Mouse (Mus musculus) adrenal gland, adult (tissue): ENCODE results near the gene Zfp770.
A peak's percentile ranks its signal among the peaks of the same experiment; 100 is the strongest.
"Not testable (repeated sequence)": the region's sequence is repeated elsewhere in the genome, so short reads cannot be mapped to it uniquely, and the experiment has no call there.

Experiments
- DNase-seq, 2 experiments: peaks; one replicate each; pipeline ENCODE4 v3.0.0; 2022 to 2023; ENCODE audit warnings: low spot score in 1 of 2; ENCODE audit not compliant: inconsistent age in 2 of 2

Gene Zfp770

GRCm38 (mm10) chr2:114200932-114201559 is at the start of gene Zfp770:
Zfp770 (minus strand) TSS chr2:114201469.
- DNase-seq: peak; percentile 82 to 94

GRCm38 (mm10) chr2:114249440-114249839 is 48.2 kb upstream of the Zfp770 start:
- no peak for DNase-seq

GRCm38 (mm10) chr2:114237639-114238038 is 36.4 kb upstream of the Zfp770 start:
- DNase-seq: no peak

- DNase-seq: no peak
Measured at GRCm38 (mm10) chr2:114236566-114236965, 35.3 kb upstream of the Zfp770 start.

GRCm38 (mm10) chr2:114235584-114235983 is 34.3 kb upstream of the Zfp770 start:
- no peak for DNase-seq

GRCm38 (mm10) chr2:114231248-114231647 is 30.0 kb upstream of the Zfp770 start:
- no peak for DNase-seq

- no peak for DNase-seq
Measured at GRCm38 (mm10) chr2:114228672-114229071, 27.4 kb upstream of the Zfp770 start.

GRCm38 (mm10) chr2:114205036-114205435 is 3.8 kb upstream of the Zfp770 start:
- no peak for DNase-seq

- no peak for DNase-seq
Measured at GRCm38 (mm10) chr2:114201574-114201973, 305 bp upstream of the Zfp770 start.

- no peak for DNase-seq
Measured at GRCm38 (mm10) chr2:114196421-114196820, 4.8 kb downstream of the Zfp770 start.

GRCm38 (mm10) chr2:114186924-114187323 is 14.3 kb downstream of the Zfp770 start, which contains the start of gene Aqr:
Aqr (minus strand) TSS chr2:114187024.
- DNase-seq: not testable (repeated sequence)

GRCm38 (mm10) chr2:114177802-114178733 is 23.2 kb downstream of the Zfp770 start:
- no peak for DNase-seq

- peak; percentile 84 to 94 for DNase-seq
Measured at GRCm38 (mm10) chr2:114174651-114175484, 26.4 kb downstream of the Zfp770 start.

- no peak for DNase-seq
Measured at GRCm38 (mm10) chr2:114173248-114173647, 28.0 kb downstream of the Zfp770 start.

- DNase-seq: no peak
Measured at GRCm38 (mm10) chr2:114167837-114168236, 33.4 kb downstream of the Zfp770 start.

- DNase-seq: no peak
Measured at GRCm38 (mm10) chr2:114161978-114162377, 39.3 kb downstream of the Zfp770 start.

GRCm38 (mm10) chr2:114157345-114157744 is 43.9 kb downstream of the Zfp770 start:
- no peak for DNase-seq

GRCm38 (mm10) chr2:114156639-114157038 is 44.6 kb downstream of the Zfp770 start:
- DNase-seq: no peak

- DNase-seq: no peak
Measured at GRCm38 (mm10) chr2:114153247-114153646, 48.0 kb downstream of the Zfp770 start.

- peak in 1 of 2 experiments; percentile 26 for DNase-seq
Measured at GRCm38 (mm10) chr2:114146864-114147458, 54.3 kb downstream of the Zfp770 start.

GRCm38 (mm10) chr2:114145315-114145801 is 55.9 kb downstream of the Zfp770 start:
- DNase-seq: peak; percentile 15 to 74
